Mouse (Mus musculus) heart, adult 10 weeks (tissue): ENCODE results near the gene Ccdc84. TPM values are rescaled to one million over a fixed set of nuclear protein-coding genes. Genes with fewer than 3 reads are reported as not detected.

Experiments
- polyA plus RNA-seq: library from polyadenylated mRNA; stranded (reverse); fragments of 350-450 nt; fragmentation: Illumina TruSeq; extraction: RNeasy Lipid Tissue Mini Kit (QIAGEN cat#74804); gene quantifications from one replicate; pipeline ENCODE4 v1.2.3, GENCODE M21; 2014; ENCODE audit warnings: low read depth, low replicate concordance

Gene Ccdc84
- polyA plus RNA-seq = 13.8 TPM

GRCm38 (mm10) chr9:44418519-44419385, at the start of gene Ccdc84:
TSS of gene Ccdc84 (minus strand) at chr9:44418569.

GRCm38 (mm10) chr9:44454891-44455220, 36.5 kb upstream of the Ccdc84 start, which contains the start of gene Upk2:
TSS of gene Upk2 (minus strand) at chr9:44454976.

DNA sequence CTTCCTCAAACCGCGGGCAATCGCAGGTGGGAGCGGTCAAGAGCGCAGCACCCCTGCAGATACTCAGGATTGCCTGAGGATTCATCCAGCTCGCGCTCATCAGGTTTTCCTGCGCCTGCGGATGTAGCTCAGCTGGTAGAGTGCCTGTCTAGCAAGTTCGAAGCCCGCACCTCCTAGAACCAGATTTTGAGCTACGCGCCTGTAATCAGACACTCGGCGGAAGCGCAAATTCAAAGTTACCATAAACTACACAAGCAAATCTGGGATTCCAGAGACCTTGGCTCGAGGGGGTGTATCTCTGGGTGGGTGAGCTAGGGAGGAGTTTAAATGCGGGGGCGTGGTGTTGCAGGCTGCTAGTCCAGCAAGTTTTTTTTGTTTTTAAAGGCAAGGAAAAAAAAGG, 22.6 kb upstream of the Ccdc84 start, which contains the start of gene Foxr1:
TSS of gene Foxr1 (minus strand) at position 176 of the 400 bp plus-strand sequence.

GRCm38 (mm10) chr9:44406906-44407751, 11.2 kb downstream of the Ccdc84 start, which contains the start of the genes Rps25 and Trappc4:
TSS of gene Rps25 (plus strand) at chr9:44407139.
TSS of gene Trappc4 (minus strand) at chr9:44407600.

DNA sequence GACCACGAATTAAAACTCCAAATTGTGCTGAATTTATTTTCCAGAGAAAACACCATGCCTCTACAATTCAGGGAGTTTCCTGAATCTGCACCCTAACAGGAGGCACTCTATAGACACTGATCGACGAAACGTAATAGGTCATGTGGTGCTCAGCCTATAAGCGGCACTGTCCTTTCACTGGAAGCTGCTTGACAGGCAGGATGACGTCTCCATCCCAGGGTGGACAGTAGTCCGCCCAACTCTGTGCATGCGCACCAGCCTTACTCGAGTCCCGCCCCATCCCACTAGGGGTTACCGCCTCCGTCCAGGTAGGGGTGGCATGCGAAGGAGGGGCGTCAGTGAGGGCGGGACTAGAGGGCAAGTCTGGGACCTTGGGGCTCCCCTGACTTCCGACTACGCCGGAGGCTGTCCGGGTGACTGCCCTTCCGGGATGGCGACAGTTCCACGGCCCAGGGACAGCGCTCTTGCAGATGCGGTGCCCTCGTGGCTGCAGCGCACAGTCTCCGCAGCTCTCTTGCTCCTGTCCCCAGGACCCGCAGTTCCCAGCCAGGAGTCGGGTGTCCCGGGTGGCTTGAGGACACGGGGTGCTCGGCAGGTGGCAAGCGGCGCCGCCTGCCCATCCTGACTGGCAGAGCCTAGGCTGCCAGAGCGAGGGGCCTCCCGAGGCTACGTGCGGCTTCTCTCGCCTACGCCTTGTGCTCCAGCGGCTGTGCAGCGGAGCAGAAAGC, 21.5 kb downstream of the Ccdc84 start, which contains the start of gene Slc37a4:
TSS of gene Slc37a4 (plus strand) at position 169 of the 728 bp plus-strand sequence.

DNA sequence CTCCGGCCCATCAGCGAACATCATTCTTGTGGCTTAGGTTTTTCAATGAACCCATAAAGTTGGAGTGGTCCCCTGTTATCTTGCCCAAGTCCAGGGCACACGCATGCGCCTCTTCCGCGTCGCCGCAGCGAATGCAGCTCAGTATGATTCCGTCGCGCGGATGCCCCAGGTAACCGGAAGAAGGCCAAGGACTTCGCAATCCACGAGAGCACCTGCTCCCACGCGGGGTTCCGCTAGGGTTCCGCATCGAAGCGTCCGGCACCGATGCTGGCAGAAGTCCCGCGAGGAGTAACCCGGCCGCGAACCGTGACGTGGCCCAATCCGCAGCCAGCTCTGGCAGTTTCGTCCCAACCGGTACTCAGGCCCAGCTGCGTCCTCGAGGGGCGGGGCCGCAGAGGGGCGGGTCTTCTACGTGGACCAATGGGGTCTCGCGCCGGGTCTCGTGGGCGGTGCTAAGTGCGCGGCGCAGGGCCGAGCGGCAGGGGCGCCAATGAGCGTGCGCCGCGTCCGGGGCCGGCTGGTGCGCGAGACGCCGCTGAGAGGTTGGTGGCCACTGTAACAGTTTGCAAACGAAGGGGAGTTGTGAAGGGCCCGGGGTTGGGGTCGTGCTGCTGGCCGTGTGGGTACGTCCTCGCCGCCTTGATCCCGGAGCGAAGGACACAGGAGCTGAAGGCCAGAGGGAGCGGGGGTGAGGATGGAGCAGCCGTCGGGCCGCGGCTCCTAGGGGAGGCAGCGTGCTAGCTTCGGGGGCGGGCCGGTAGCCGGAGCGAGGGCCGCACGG, 39.1 kb downstream of the Ccdc84 start, which contains the start of gene Hyou1:
TSS of gene Hyou1 (plus strand) at position 437 of the 781 bp plus-strand sequence.

DNA sequence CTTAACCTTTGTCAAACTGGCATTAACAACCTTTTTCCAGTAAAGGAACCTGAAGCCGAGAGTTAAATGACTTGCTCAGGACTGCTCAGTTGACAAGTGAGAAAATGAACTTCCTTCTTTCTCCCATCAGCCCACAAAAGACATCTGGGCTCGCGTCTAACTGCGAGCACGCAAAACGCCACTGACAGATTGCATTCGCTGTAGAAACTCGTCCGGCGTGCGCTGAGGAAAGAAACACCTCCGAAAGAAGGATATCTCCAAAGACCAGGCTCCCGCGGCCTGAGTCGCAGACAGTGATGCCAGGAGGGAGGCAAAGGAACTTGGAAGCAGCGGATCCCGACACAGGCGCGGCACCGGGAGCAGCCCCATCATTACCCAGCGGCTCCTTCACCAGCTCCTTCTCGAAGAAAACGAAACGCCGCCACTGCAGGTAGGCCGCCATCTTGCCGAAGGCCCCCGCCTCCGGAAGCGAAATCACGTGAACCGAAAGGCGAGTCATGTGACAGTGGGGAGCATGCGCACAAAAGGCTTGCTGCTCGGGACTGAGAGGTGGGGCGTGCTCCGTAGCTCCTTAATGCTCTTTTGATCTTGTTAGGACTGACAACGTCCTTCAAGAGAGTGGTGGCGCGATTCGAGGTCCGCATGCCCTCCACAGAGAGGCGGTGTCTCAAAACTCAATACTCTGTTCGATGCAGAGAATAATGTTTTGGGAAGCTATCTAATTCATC, 57.0 kb downstream of the Ccdc84 start, which contains the start of gene Vps11:
TSS of gene Vps11 (minus strand) at position 481 of the 728 bp plus-strand sequence.

Other genes starting within 250 kb of the Ccdc84 start
- 9.4 TPM for gene Cbl, start 184.5 kb downstream of the Ccdc84 start, polyA plus RNA-seq
- not detected for gene Ccdc153, start 177.9 kb downstream of the Ccdc84 start, polyA plus RNA-seq
- 2.5 TPM for gene Pdzd3, start 167.1 kb downstream of the Ccdc84 start, polyA plus RNA-seq
- gene Nlrx1, start 150.0 kb downstream of the Ccdc84 start, polyA plus RNA-seq = 13.5 TPM
- gene Abcg4, start 130.0 kb downstream of the Ccdc84 start, polyA plus RNA-seq = 0.47 TPM
- gene Hinfp, start 112.9 kb downstream of the Ccdc84 start, polyA plus RNA-seq = 7.7 TPM
- 16.3 TPM for gene C2cd2l, start 98.3 kb downstream of the Ccdc84 start, polyA plus RNA-seq
- 17.7 TPM for gene Dpagt1, start 92.5 kb downstream of the Ccdc84 start, polyA plus RNA-seq
- gene H2afx, start 83.9 kb downstream of the Ccdc84 start, polyA plus RNA-seq = 8.9 TPM
- 44.7 TPM for gene Hmbs, start 74.3 kb downstream of the Ccdc84 start, polyA plus RNA-seq
- 19.6 TPM for gene Vps11, start 56.9 kb downstream of the Ccdc84 start, polyA plus RNA-seq
- 24.8 TPM for gene Hyou1, start 39.1 kb downstream of the Ccdc84 start, polyA plus RNA-seq
- 25.1 TPM for gene Slc37a4, start 21.7 kb downstream of the Ccdc84 start, polyA plus RNA-seq
- gene Rps25, start 11.4 kb downstream of the Ccdc84 start, polyA plus RNA-seq = 932 TPM
- gene Trappc4, start 11.0 kb downstream of the Ccdc84 start, polyA plus RNA-seq = 48.1 TPM
- gene Foxr1, start 22.6 kb upstream of the Ccdc84 start, polyA plus RNA-seq = not detected
- gene Upk2, start 36.4 kb upstream of the Ccdc84 start, polyA plus RNA-seq = not detected
- 22.5 TPM for gene Bcl9l, start 64.3 kb upstream of the Ccdc84 start, polyA plus RNA-seq
- gene Cxcr5, start 143.3 kb upstream of the Ccdc84 start, polyA plus RNA-seq = 0.39 TPM
- gene Ddx6, start 186.3 kb upstream of the Ccdc84 start, polyA plus RNA-seq = 67.0 TPM